Mouse (Mus musculus): ENCODE data around the gene Atp6v1e2.

- TF ChIP-seq FLI1 (IDR thresholded peaks at IDR 0.05; ENCODE audit: low read length) (no peak), GATA1 (IDR thresholded peaks at IDR 0.05; ENCODE audit: borderline replicate concordance, low read length) (no peak)
Measured at GRCm38 (mm10) chr17:86943158-86943557, 4.5 kb downstream of the Atp6v1e2 start.

Measured in megakaryocyte, embryonic 14.5 days (primary cell).